Mouse (Mus musculus) embryo, embryonic 11.5 days (tissue): Measurements from ENCODE around the gene Gm29276.
"Not testable (repeated sequence)": the region's sequence is repeated elsewhere in the genome, so short reads cannot be mapped to it uniquely, and the experiment has no call there.

Source experiments
- DNase-seq: peaks from one replicate; pipeline ENCODE4 v3.0.0-alpha.2; 2012; ENCODE audit warnings: low read depth, low spot score

Gm29276 gene

DNA sequence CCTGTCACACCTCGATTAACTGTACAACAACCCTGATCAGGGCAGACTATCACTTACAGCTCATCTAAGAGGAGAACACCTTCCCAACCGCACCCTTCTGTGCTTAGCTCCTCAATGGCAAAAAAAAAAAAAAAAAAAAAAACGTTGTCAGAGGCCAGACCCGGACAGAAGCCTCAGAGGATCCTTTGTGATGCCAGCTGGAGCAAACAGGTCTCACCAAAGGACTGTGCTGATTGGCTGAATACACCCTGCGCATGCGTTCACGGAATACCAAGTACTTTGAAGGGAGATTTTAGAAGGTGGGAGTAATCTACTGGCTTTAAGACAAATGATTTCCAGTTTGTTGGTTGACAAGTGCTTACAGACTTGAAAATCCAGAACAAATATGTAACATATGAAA, at the start of gene Gm29276:
Gene Gm29276, minus strand, starts transcription at position 101 of the 400 bp plus-strand sequence.
- DNase-seq, result not testable (repeated sequence)
